Mouse (Mus musculus) kidney, adult 2 months (tissue): ENCODE measurements at regions not wholly inside any gene's neighbourhood (a gene's known extent, or its start where the extent isn't known, plus 50 kb on each side); places are given as distances from the start of the nearest gene placed in this dataset.

Experiments used
- DNase-seq: peaks from one replicate; pipeline ENCODE4 v3.0.0; 2021
- H3K27ac ChIP-seq: fragments of 200-500 bp; 2 replicates; pipeline ENCODE4 v1.5.1; 2012; ENCODE audit warnings: low read depth, low read length, control low read depth, inconsistent platforms; ENCODE audit not compliant: insufficient read depth
- H3K27me3 ChIP-seq: fragments of 200-500 bp; replicated peaks from 2 replicates; pipeline ENCODE4 v1.6.1; 2012; ENCODE audit warnings: mild to moderate bottlenecking, moderate library complexity, low read length, inconsistent platforms; ENCODE audit not compliant: control insufficient read depth, insufficient read depth
- H3K36me3 ChIP-seq: fragments of 200-500 bp; 2 replicates; pipeline ENCODE4 v1.6.1; 2012; ENCODE audit warnings: mild to moderate bottlenecking, moderate library complexity, low read length, inconsistent platforms; ENCODE audit not compliant: control insufficient read depth, insufficient read depth
- H3K4me1 ChIP-seq: fragments of 200-500 bp; 2 replicates; pipeline ENCODE4 v1.6.1; 2011; ENCODE audit warnings: low read length; ENCODE audit not compliant: control insufficient read depth, insufficient read depth
- H3K4me3 ChIP-seq: fragments of 200-500 bp; 2 replicates; pipeline ENCODE4 v1.5.1; 2011; ENCODE audit warnings: mild to moderate bottlenecking, low read depth, low read length, control low read depth; ENCODE audit not compliant: insufficient read depth
- CTCF ChIP-seq: fragments of 200-500 bp; conservative IDR thresholded peaks from 2 replicates; pipeline ENCODE4 v1.5.1; 2011; ENCODE audit warnings: low read depth, mild to moderate bottlenecking, control low read depth, low read length, moderate library complexity, mixed read lengths; ENCODE audit not compliant: insufficient read depth, insufficient read length
- POLR2A ChIP-seq: fragments of 200-500 bp; IDR thresholded peaks from one replicate; pipeline ENCODE4 v1.6.1; 2011; ENCODE audit warnings: low read depth, low read length, control low read depth
- WGBS: fragments of 180-500 bp; shearing (Covaris S2); methylation state at CpG from one replicate; pipeline ENCODE4 v1.1.7; 2018; 5-methylcytosine and 5-hydroxymethylcytosine counted together

- no peak overlapping the region for H3K4me3 ChIP-seq
- H3K4me1 ChIP-seq, result no peaks in the 10 kb centered on the region
- no peaks in the 10 kb centered on the region for H3K36me3 ChIP-seq
- DNase-seq, result no peak
- TF ChIP-seq CTCF, result no peak
- no peak for TF ChIP-seq POLR2A
- no peaks in the 10 kb centered on the region for H3K27me3 ChIP-seq
- H3K27ac ChIP-seq, result no peak overlapping the region
- WGBS, result 82% methylated on average over 4 of the region's 4 CpGs
Observed at GRCm38 (mm10) chr19:15108441-15109026, 510.7 kb upstream of the Tle4 start.

GRCm38 (mm10) chr19:15095054-15095453 is 497.2 kb upstream of the Tle4 start:
- DNase-seq, result no peak
- Histone ChIP-seq H3K4me1 (no peaks in the 10 kb centered on the region), H3K27me3 (peaks cover 1% of the 10 kb centered on the region; the same call in 1 of the 2 replicates), H3K27ac (no peak overlapping the region), H3K4me3 (no peak overlapping the region), H3K36me3 (no peaks in the 10 kb centered on the region)
- 69% methylated on average over 1 of the region's 1 CpGs for WGBS
- TF ChIP-seq CTCF, result no peak
- TF ChIP-seq POLR2A, result no peak

GRCm38 (mm10) chr19:15093534-15093933 is 495.7 kb upstream of the Tle4 start:
- DNase-seq, result no peak
- peaks cover 1% of the 10 kb centered on the region; the same call in 1 of the 2 replicates for H3K27me3 ChIP-seq
- no peaks in the 10 kb centered on the region for H3K36me3 ChIP-seq
- H3K27ac ChIP-seq, result no peak overlapping the region
- 63% methylated on average over 3 of the region's 3 CpGs for WGBS
- H3K4me3 ChIP-seq, result no peak overlapping the region
- no peaks in the 10 kb centered on the region for H3K4me1 ChIP-seq
- TF ChIP-seq CTCF, result no peak

- no peak for DNase-seq
- WGBS, result 90% methylated on average over 4 of the region's 4 CpGs
- Histone ChIP-seq H3K36me3 (no peaks in the 10 kb centered on the region), H3K4me3 (no peak overlapping the region), H3K27ac (no peak overlapping the region), H3K4me1 (no peaks in the 10 kb centered on the region), H3K27me3 (no peaks in the 10 kb centered on the region; the same call in 1 of the 2 replicates)
- no peak for TF ChIP-seq CTCF
- TF ChIP-seq POLR2A, result no peak
Observed at GRCm38 (mm10) chr19:15080638-15081037, 482.8 kb upstream of the Tle4 start.

GRCm38 (mm10) chr19:15057801-15058200 is 459.9 kb upstream of the Tle4 start:
- no peaks in the 10 kb centered on the region for H3K4me1 ChIP-seq
- H3K27ac ChIP-seq, result no peak overlapping the region
- H3K36me3 ChIP-seq, result no peaks in the 10 kb centered on the region
- no peak for DNase-seq
- TF ChIP-seq POLR2A, result no peak
- H3K4me3 ChIP-seq, result no peak overlapping the region
- WGBS, result 47% methylated on average over 3 of the region's 3 CpGs
- no peaks in the 10 kb centered on the region for H3K27me3 ChIP-seq

GRCm38 (mm10) chr19:15053582-15054141 is 455.8 kb upstream of the Tle4 start:
- no peak overlapping the region for H3K27ac ChIP-seq
- no peaks in the 10 kb centered on the region for H3K36me3 ChIP-seq
- TF ChIP-seq CTCF, result no peak
- TF ChIP-seq POLR2A, result no peak
- H3K4me1 ChIP-seq, result no peaks in the 10 kb centered on the region
- H3K4me3 ChIP-seq, result no peak overlapping the region
- no peak for DNase-seq
- WGBS, result 67% methylated on average over 3 of the region's 3 CpGs
- no peaks in the 10 kb centered on the region for H3K27me3 ChIP-seq

GRCm38 (mm10) chr19:15052642-15053239 is 454.9 kb upstream of the Tle4 start:
- H3K27me3 ChIP-seq, result no peaks in the 10 kb centered on the region
- no peak overlapping the region for H3K4me3 ChIP-seq
- TF ChIP-seq CTCF, result no peak
- no peak for TF ChIP-seq POLR2A
- H3K4me1 ChIP-seq, result no peaks in the 10 kb centered on the region
- WGBS, result 63% methylated on average over 10 of the region's 10 CpGs
- H3K27ac ChIP-seq, result no peak overlapping the region
- no peaks in the 10 kb centered on the region for H3K36me3 ChIP-seq
- no peak for DNase-seq
